Mouse (Mus musculus) kidney, postnatal 0 days (tissue): ENCODE measurements around the gene Ckmt2. TPM values are rescaled to one million over a fixed set of nuclear protein-coding genes. Genes with fewer than 3 reads are reported as not detected.

Source experiments
- ATAC-seq: fragments of 200-750 bp; cut with Nextera tagmentation; replicated peaks from 2 replicates; pipeline ENCODE4 v1.8.0; 2017; ENCODE audit warnings: low read depth, moderate number of reproducible peaks, moderate TSS enrichment, moderate library complexity; ENCODE audit not compliant: low FRiP score
- DNase-seq: peaks from one replicate; pipeline ENCODE4 v3.0.0-alpha.2; 2016; ENCODE audit warnings: low spot score
- H3K27ac ChIP-seq: fragments of 300-500 bp; sonication (generic); 2 replicates; pipeline ENCODE4 v1.5.1; 2014; ENCODE audit warnings: mild to moderate bottlenecking
- H3K27me3 ChIP-seq: fragments of 300-500 bp; sonication (generic); 2 replicates; pipeline ENCODE4 v1.6.1; 2014; ENCODE audit warnings: low read length, mixed read lengths; ENCODE audit not compliant: insufficient read depth
- H3K36me3 ChIP-seq: fragments of 300-500 bp; sonication (generic); 2 replicates; pipeline ENCODE4 v1.6.1; 2014; ENCODE audit warnings: low read length, mixed read lengths; ENCODE audit not compliant: insufficient read depth
- H3K4me1 ChIP-seq: fragments of 300-500 bp; sonication (generic); replicated peaks from 2 replicates; pipeline ENCODE4 v1.6.1; 2014; ENCODE audit warnings: antibody characterized with exemption, low read length, mixed read lengths; ENCODE audit not compliant: insufficient read depth
- H3K4me2 ChIP-seq: fragments of 300-500 bp; sonication (generic); 2 replicates; pipeline ENCODE4 v1.6.1; 2014; ENCODE audit warnings: mild to moderate bottlenecking, low read length, moderate library complexity, mixed read lengths
- H3K4me3 ChIP-seq: fragments of 300-500 bp; sonication (generic); replicated peaks from 2 replicates; pipeline ENCODE4 v1.5.1; 2014; ENCODE audit warnings: low read depth, low read length
- H3K9ac ChIP-seq: fragments of 300-500 bp; sonication (generic); 2 replicates; pipeline ENCODE4 v1.6.1; 2014; ENCODE audit warnings: low read depth, low read length
- H3K9me3 ChIP-seq: fragments of 300-500 bp; sonication (generic); replicated peaks from 2 replicates; pipeline ENCODE4 v1.6.1; 2016; ENCODE audit warnings: low read length, inconsistent platforms, mixed read lengths
- CTCF ChIP-seq: IDR thresholded peaks from 2 replicates; pipeline ENCODE4 v1.5.1; 2016; ENCODE audit warnings: antibody characterized with exemption, low read depth, mild to moderate bottlenecking, moderate library complexity
- WGBS: fragments of 180-500 bp; shearing (Covaris S2); extraction: QIAGEN DNeasy Blood & Tissue Kit; methylation state at CpG from one replicate; pipeline ENCODE4 v1.1.7; 2014; 5-methylcytosine and 5-hydroxymethylcytosine counted together
- polyA plus RNA-seq: library from polyadenylated mRNA; unstranded; fragments of >200 nt; fragmentation: Nextera tagmentation; extraction: Ambion mirVana; gene quantifications from 2 replicates; pipeline ENCODE4 v1.2.1, GENCODE M21; 2015

The Ckmt2 gene
- polyA plus RNA-seq, 1 experiment from 2014 or later, result 0.14 TPM

- ATAC-seq, result no peak
These were observed 68.7 kb downstream of the Ckmt2 start for GRCm38 (mm10) chr13:91807874-91808575.

GRCm38 (mm10) chr13:91807155-91807839, 69.4 kb downstream of the Ckmt2 start, which contains the start of gene Zcchc9:
Zcchc9 (minus strand) TSS chr13:91807705.
- H3K4me3 ChIP-seq, result peak within 1 kb of the TSS; percentile 76
- DNase-seq (peak; percentile 95), ATAC-seq (peak; percentile 98)
- H3K36me3 ChIP-seq, result peaks cover 6% of the 10 kb centered on the region; the same call in 1 of the 2 replicates
- peak within 1 kb of the TSS; percentile 93 for H3K27ac ChIP-seq
- H3K4me1 ChIP-seq, result no peaks in the 10 kb centered on the region; the same call in 1 of the 2 replicates
- no peaks in the 10 kb centered on the region for H3K9me3 ChIP-seq
- peak within 1 kb of the TSS; percentile 85 for H3K9ac ChIP-seq
- under 1% methylated on average over 50 of the region's 50 CpGs for WGBS
- TF ChIP-seq CTCF, result peak; percentile 36
- H3K4me2 ChIP-seq, result peak within 1 kb of the TSS; percentile 63
- H3K27me3 ChIP-seq, result no peaks in the 10 kb centered on the region

More at GRCm38 (mm10) chr13:91807874-91808575, 68.7 kb downstream of the Ckmt2 start:
- no peak for TF ChIP-seq CTCF
- peak overlapping the region; percentile 93 for H3K27ac ChIP-seq
- WGBS, result 23% methylated on average over 20 of the region's 20 CpGs
- peaks cover 6% of the 10 kb centered on the region; the same call in 1 of the 2 replicates for H3K36me3 ChIP-seq
- peak; percentile 50 for DNase-seq
- H3K27me3 ChIP-seq, result no peaks in the 10 kb centered on the region
- no peaks in the 10 kb centered on the region for H3K9me3 ChIP-seq
- H3K9ac ChIP-seq, result peak overlapping the region; percentile 85
- H3K4me1 ChIP-seq, result no peaks in the 10 kb centered on the region; the same call in 1 of the 2 replicates
- peak overlapping the region; percentile 76 for H3K4me3 ChIP-seq
- H3K4me2 ChIP-seq, result peak overlapping the region; percentile 63

Other genes starting within 250 kb of the Ckmt2 start
- gene Acot12, start 135.4 kb downstream of the Ckmt2 start, polyA plus RNA-seq, result 0.48 and 0.54 TPM in 2 replicates
- 22.5 TPM in 2 replicates for gene Zcchc9, start 69.2 kb downstream of the Ckmt2 start, polyA plus RNA-seq